Mouse (Mus musculus): ENCODE data around the gene Rps27. TPM values are rescaled to one million over a fixed set of nuclear protein-coding genes. Genes with fewer than 3 reads are reported as not detected.
"Not testable (repeated sequence)": the region's sequence is repeated elsewhere in the genome, so short reads cannot be mapped to it uniquely, and the experiment has no call there.

Rps27 gene
- polyA plus RNA-seq (2016; fragmentation: Nextera tagmentation; extraction: Ambion mirVana), result 807 and 845 TPM in 2 replicates

DNA sequence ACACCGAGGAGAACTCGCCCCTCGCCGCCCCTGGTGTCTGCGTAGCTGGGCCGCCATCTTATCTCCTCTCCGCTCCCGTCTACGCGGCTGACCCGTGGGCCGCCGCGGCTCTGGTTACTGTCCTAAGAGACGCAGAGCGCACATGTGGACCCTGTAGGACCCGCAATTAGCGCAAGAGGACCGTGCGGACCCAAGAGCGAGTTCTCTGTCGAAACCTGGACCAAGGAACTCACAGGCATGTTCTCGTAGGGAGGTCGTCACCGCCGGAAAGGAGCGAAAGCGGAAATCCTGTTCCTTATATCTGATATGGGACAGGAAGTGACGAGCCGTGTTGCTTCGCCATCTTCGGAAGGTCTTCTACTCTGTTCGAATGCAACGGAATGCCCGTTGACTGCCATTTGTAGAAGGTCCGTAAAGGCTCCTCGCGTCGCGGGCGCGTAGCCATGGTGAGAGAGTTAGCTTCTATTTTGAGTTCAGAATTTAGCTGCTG is at the start of gene Rps27, which contains the start of gene Rab13:
Gene Rps27 (minus strand): TSS at position 275 of the 490 bp plus-strand sequence.
Gene Rab13 (plus strand): TSS at position 319 of the 490 bp plus-strand sequence.
- Histone ChIP-seq H3K27me3 (ENCODE audit: insufficient read depth, poor library complexity, severe bottlenecking) (no peaks in the 10 kb centered on the region), H3K9me3 (no peaks in the 10 kb centered on the region), H3K36me3 (peaks cover 42% of the 10 kb centered on the region), H3K4me1 (peaks cover 21% of the 10 kb centered on the region; the same call in 1 of the 2 replicates), H3K4me3 (peak within 1 kb of the TSS; percentile 80), H3K27ac (peak within 1 kb of the TSS; percentile 97)
- peak; percentile 98 for DNase-seq (ENCODE audit: low spot score)
- under 1% methylated on average over 42 of the region's 42 CpGs for WGBS

- H3K36me3 ChIP-seq, result peaks cover 77% of the 10 kb centered on the region
- no peak overlapping the region for H3K27ac ChIP-seq
These were observed 45.1 kb upstream of the Rps27 start for GRCm38 (mm10) chr3:90258521-90258920.

GRCm38 (mm10) chr3:90256731-90257530 is 43.5 kb upstream of the Rps27 start:
- no peaks in the 10 kb centered on the region for H3K27me3 ChIP-seq (ENCODE audit: insufficient read depth, poor library complexity, severe bottlenecking)
- no peak for DNase-seq (ENCODE audit: low spot score)
- 87% methylated on average over 19 of the region's 19 CpGs for WGBS
- H3K36me3 ChIP-seq, result peaks cover 63% of the 10 kb centered on the region
- H3K27ac ChIP-seq, result no peak overlapping the region
- H3K4me3 ChIP-seq, result no peak overlapping the region
- peaks cover 13% of the 10 kb centered on the region for H3K4me1 ChIP-seq
- H3K9me3 ChIP-seq, result no peaks in the 10 kb centered on the region

More at GRCm38 (mm10) chr3:90258521-90258920, 45.1 kb upstream of the Rps27 start:
- no peak for DNase-seq (ENCODE audit: low spot score)
- Histone ChIP-seq H3K4me1 (peaks cover 13% of the 10 kb centered on the region), H3K27me3 (ENCODE audit: insufficient read depth, poor library complexity, severe bottlenecking) (no peaks in the 10 kb centered on the region), H3K9me3 (no peaks in the 10 kb centered on the region), H3K4me3 (no peak overlapping the region)
- 88% methylated on average over 4 of the region's 4 CpGs for WGBS

DNA sequence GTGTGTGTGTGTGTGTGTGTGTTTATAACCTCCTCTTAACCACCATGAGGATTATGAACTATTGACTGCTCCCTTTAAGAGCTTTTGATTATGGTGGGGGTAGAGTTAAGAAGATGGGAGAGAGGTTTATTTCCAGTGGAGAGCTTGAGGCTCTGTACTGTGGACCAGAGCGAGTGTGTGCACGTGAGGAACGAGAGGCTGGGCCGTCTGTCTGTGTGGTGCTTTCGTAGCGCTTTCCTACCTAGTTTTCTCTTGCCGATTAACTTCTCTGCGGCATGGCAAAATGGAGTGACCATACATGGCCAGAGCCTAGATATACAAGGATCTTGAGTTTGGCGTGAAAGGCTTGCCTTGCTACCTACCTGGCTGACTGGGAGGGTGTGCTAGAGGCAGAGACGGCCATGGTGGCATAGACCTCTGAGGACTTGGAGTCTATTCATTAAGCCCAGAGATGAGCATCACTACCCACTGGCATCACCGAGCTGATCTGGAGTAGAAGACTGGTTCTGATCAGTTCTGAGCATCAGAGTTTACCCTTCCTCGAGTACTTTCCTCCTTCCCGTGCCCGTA is 42.4 kb upstream of the Rps27 start:
- H3K4me3 ChIP-seq, result no peak overlapping the region
- no peak overlapping the region for H3K27ac ChIP-seq
- H3K4me1 ChIP-seq, result peaks cover 13% of the 10 kb centered on the region
- 91% methylated on average over 14 of the region's 14 CpGs for WGBS
- no peaks in the 10 kb centered on the region for H3K9me3 ChIP-seq
- H3K36me3 ChIP-seq, result peaks cover 62% of the 10 kb centered on the region
- no peaks in the 10 kb centered on the region for H3K27me3 ChIP-seq (ENCODE audit: insufficient read depth, poor library complexity, severe bottlenecking)
- no peak for DNase-seq (ENCODE audit: low spot score)

DNA sequence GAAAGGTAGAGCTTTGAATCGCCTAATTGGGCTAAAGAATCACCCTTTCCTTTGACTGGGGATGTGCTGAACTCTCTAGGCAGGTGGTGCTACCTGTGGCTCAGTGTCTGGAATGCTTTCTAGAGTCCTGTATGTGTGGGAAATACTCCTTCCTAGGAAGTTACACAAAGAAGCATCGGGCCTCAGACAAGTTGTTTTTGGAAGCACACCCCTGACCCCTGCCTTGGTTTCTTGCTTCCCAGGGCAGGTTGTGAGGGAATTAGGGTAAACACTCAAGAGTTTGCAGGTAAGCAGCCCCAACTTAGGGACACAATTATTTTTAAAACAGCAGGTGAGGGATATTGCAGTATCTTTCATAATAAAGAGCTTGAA is 41.7 kb upstream of the Rps27 start:
- Histone ChIP-seq H3K27me3 (ENCODE audit: insufficient read depth, poor library complexity, severe bottlenecking) (no peaks in the 10 kb centered on the region), H3K4me1 (peaks cover 13% of the 10 kb centered on the region), H3K27ac (peak overlapping the region; percentile 95; the same call in 1 of the 2 replicates), H3K4me3 (peak overlapping the region; percentile 88), H3K36me3 (peaks cover 62% of the 10 kb centered on the region), H3K9me3 (no peaks in the 10 kb centered on the region)
- 34% methylated on average over 2 of the region's 2 CpGs for WGBS
- no peak for DNase-seq (ENCODE audit: low spot score)

GRCm38 (mm10) chr3:90254419-90255193 is 41.2 kb upstream of the Rps27 start:
- peak overlapping the region; percentile 95 for H3K27ac ChIP-seq
- under 1% methylated on average over 41 of the region's 41 CpGs for WGBS
- H3K36me3 ChIP-seq, result peaks cover 61% of the 10 kb centered on the region
- H3K9me3 ChIP-seq, result no peaks in the 10 kb centered on the region
- no peak for DNase-seq (ENCODE audit: low spot score)
- H3K27me3 ChIP-seq (ENCODE audit: insufficient read depth, poor library complexity, severe bottlenecking), result no peaks in the 10 kb centered on the region
- H3K4me1 ChIP-seq, result peaks cover 13% of the 10 kb centered on the region
- peak overlapping the region; percentile 88 for H3K4me3 ChIP-seq

DNA sequence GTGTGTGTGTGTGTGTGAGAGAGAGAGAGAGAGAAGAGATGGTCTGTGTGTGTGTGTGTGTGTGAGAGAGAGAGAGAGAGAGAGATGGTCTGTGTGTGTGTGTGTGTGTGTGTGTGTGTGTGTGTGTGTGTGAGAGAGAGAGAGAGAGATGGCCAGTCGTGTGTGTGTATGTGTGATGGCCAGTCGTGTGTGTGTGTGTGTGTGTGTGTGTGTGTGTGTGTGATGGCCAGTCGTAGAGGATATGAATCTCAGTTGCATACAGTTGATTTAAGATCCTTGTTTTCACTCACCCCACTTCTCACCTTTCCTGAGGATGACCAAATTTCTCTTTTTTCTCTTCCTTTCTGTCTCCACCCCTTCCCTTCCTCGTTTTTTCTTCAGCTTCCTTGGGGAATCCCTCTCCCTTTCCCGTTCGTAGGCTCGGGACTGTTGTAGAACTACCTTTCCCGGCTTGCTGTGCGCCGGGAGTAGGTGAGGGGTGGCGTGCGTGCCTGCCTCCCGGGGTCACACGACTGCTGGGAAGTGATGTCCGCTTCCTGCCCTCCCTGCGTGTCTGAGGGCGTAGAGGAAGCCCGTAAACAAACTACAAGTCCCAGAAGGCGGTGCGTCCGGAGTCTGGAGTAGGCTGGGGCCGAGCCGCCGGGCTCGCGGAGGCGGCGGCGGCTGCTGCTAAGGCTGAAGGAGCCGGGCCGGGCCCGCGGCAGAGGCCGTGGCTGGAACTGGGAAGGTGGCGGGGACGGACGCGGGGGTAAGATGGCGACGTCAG is 40.4 kb upstream of the Rps27 start, which contains the start of gene Crtc2:
Gene Crtc2 (plus strand): TSS at position 511 of the 766 bp plus-strand sequence.
- peak within 1 kb of the TSS; percentile 88 for H3K4me3 ChIP-seq
- peaks cover 21% of the 10 kb centered on the region for H3K4me1 ChIP-seq
- H3K27ac ChIP-seq, result peak within 1 kb of the TSS; percentile 95
- peaks cover 57% of the 10 kb centered on the region for H3K36me3 ChIP-seq
- peak; percentile 99 for DNase-seq (ENCODE audit: low spot score)
- 3% methylated on average over 39 of the region's 40 CpGs for WGBS
- no peaks in the 10 kb centered on the region for H3K9me3 ChIP-seq
- H3K27me3 ChIP-seq (ENCODE audit: insufficient read depth, poor library complexity, severe bottlenecking), result no peaks in the 10 kb centered on the region

- not testable (repeated sequence) for H3K4me3 ChIP-seq
These were observed 39.7 kb upstream of the Rps27 start for GRCm38 (mm10) chr3:90253174-90253573.

GRCm38 (mm10) chr3:90252659-90253058 is 39.2 kb upstream of the Rps27 start:
- Histone ChIP-seq H3K4me1 (peaks cover 26% of the 10 kb centered on the region), H3K36me3 (peaks cover 45% of the 10 kb centered on the region)
- WGBS, result 85% methylated on average over 2 of the region's 2 CpGs
- H3K27ac ChIP-seq; H3K27me3 ChIP-seq (ENCODE audit: insufficient read depth, poor library complexity, severe bottlenecking); H3K4me3 ChIP-seq; H3K9me3 ChIP-seq; DNase-seq (ENCODE audit: low spot score): not testable (repeated sequence)

More at GRCm38 (mm10) chr3:90253174-90253573, 39.7 kb upstream of the Rps27 start:
- not testable (repeated sequence) for H3K27me3 ChIP-seq (ENCODE audit: insufficient read depth, poor library complexity, severe bottlenecking); DNase-seq (ENCODE audit: low spot score); H3K9me3 ChIP-seq; H3K27ac ChIP-seq
- peaks cover 50% of the 10 kb centered on the region for H3K36me3 ChIP-seq
- H3K4me1 ChIP-seq, result peaks cover 26% of the 10 kb centered on the region
- 76% methylated on average over 1 of the region's 1 CpGs for WGBS

DNA sequence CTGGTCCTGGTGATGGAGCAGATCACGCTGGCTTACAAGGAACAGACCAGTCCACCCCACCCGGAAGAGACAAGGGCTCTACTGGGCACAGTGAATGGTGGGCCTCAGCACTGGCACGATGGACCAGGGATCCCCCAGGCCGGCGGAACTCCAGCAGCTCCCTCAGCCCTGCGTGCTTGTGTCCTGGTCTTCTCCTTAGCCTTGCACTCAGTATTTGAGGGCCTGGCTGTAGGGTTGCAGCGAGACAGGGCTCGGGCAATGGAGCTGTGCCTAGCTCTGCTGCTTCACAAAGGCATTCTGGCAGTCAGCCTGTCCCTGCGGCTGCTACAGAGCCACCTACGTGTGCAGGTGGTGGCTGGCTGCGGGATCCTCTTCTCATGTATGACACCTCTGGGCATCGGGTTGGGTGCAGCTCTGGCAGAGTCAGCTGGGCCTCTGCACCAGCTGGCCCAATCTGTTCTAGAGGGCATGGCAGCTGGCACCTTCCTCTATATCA is 38.3 kb upstream of the Rps27 start:
- H3K27me3 ChIP-seq (ENCODE audit: insufficient read depth, poor library complexity, severe bottlenecking), result not testable (repeated sequence)

DNA sequence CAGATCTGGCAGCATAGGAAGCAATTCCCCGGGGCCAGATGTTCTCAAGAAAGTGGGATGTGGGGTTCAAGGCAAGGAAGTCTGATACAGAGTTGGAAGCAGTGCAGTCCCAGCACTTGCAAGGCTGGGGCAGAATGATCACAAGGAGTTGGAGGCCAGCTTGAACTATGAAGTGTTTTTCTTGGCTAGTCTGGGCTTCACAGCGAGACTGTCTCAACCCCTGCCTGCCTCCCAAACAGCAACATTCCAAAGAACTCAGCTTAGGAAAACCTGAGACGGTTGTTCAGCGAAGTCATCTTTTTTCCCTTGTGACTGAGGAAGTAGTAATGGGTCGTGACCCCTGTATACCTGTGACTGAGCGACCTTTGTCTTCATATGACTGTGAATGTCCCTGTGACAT is 37.3 kb upstream of the Rps27 start:
- DNase-seq (ENCODE audit: low spot score), result no peak
- peaks cover 27% of the 10 kb centered on the region for H3K36me3 ChIP-seq
- H3K27me3 ChIP-seq (ENCODE audit: insufficient read depth, poor library complexity, severe bottlenecking), result no peaks in the 10 kb centered on the region
- WGBS, result 82% methylated on average over 6 of the region's 6 CpGs
- H3K4me3 ChIP-seq, result no peak overlapping the region
- no peaks in the 10 kb centered on the region for H3K9me3 ChIP-seq
- H3K4me1 ChIP-seq, result peaks cover 25% of the 10 kb centered on the region
- H3K27ac ChIP-seq, result no peak overlapping the region; the same call in 1 of the 2 replicates

More for the DNA sequence above, 38.3 kb upstream of the Rps27 start:
- not testable (repeated sequence) for H3K4me3 ChIP-seq; H3K9me3 ChIP-seq; DNase-seq (ENCODE audit: low spot score); H3K27ac ChIP-seq
- H3K4me1 ChIP-seq, result peaks cover 28% of the 10 kb centered on the region
- H3K36me3 ChIP-seq, result peaks cover 36% of the 10 kb centered on the region
- 88% methylated on average over 10 of the region's 12 CpGs for WGBS

DNA sequence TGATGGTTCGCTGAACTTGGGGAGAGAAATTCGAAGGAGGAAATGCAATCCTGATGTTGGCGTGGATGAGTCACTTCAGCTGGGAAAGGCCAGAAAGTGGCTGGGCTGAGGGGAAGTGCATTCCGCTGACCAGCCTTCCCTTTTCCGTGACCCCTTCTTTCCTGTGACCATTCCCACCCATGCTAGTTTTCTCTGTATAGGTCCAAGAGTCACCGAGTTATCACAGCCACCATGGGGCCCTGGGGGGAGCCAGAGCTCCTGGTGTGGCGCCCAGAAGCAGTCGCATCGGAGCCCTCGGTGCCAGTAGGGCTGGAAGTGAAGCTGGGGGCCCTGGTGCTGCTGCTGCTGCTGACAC is 35.3 kb upstream of the Rps27 start:
- Histone ChIP-seq H3K27me3 (ENCODE audit: insufficient read depth, poor library complexity, severe bottlenecking) (no peaks in the 10 kb centered on the region), H3K9me3 (no peaks in the 10 kb centered on the region), H3K27ac (peak overlapping the region; percentile 96), H3K4me3 (peak overlapping the region; percentile 86), H3K36me3 (peaks cover 27% of the 10 kb centered on the region), H3K4me1 (peaks cover 18% of the 10 kb centered on the region; the same call in 1 of the 2 replicates)
- DNase-seq (ENCODE audit: low spot score), result peak; percentile 81
- 3% methylated on average over 10 of the region's 10 CpGs for WGBS
